Mouse (Mus musculus) heart, embryonic 12.5 days (tissue): ENCODE data around the gene Ccdc141. TPM values are rescaled to one million over a fixed set of nuclear protein-coding genes. Genes with fewer than 3 reads are reported as not detected.

Experiments
- ATAC-seq: fragments of 200-750 bp; cut with Nextera tagmentation; 2 replicates; pipeline ENCODE4 v1.8.0; 2017; ENCODE audit warnings: moderate TSS enrichment, moderate library complexity; ENCODE audit not compliant: insufficient number of reproducible peaks, low FRiP score
- H3K27ac ChIP-seq: fragments of 300-500 bp; sonication (generic); 2 replicates; pipeline ENCODE4 v1.5.1; 2016; ENCODE audit warnings: mild to moderate bottlenecking, moderate library complexity; ENCODE audit not compliant: poor library complexity, severe bottlenecking
- H3K27me3 ChIP-seq: fragments of 300-500 bp; sonication (generic); replicated peaks from 2 replicates; pipeline ENCODE4 v1.6.1; 2016; ENCODE audit warnings: mild to moderate bottlenecking, moderate library complexity
- H3K36me3 ChIP-seq: fragments of 300-500 bp; sonication (generic); 2 replicates; pipeline ENCODE4 v1.6.1; 2016; ENCODE audit warnings: mild to moderate bottlenecking, moderate library complexity
- H3K4me1 ChIP-seq: fragments of 300-500 bp; sonication (generic); replicated peaks from 2 replicates; pipeline ENCODE4 v1.6.1; 2016; ENCODE audit warnings: mild to moderate bottlenecking
- H3K4me2 ChIP-seq: fragments of 300-500 bp; sonication (generic); 2 replicates; pipeline ENCODE4 v1.6.1; 2016; ENCODE audit warnings: mild to moderate bottlenecking, moderate library complexity
- H3K4me3 ChIP-seq: fragments of 300-500 bp; sonication (generic); 2 replicates; pipeline ENCODE4 v1.5.1; 2016; ENCODE audit warnings: mild to moderate bottlenecking
- H3K9ac ChIP-seq: fragments of 300-500 bp; sonication (generic); 2 replicates; pipeline ENCODE4 v1.6.1; 2016; ENCODE audit warnings: mild to moderate bottlenecking, moderate library complexity
- H3K9me3 ChIP-seq: fragments of 300-500 bp; sonication (generic); replicated peaks from 2 replicates; pipeline ENCODE4 v1.6.1; 2016; ENCODE audit warnings: mild to moderate bottlenecking, moderate library complexity
- WGBS: fragments of 180-500 bp; shearing (Covaris S2); methylation state at CpG from one replicate; pipeline ENCODE4 v1.1.7; 2016; 5-methylcytosine and 5-hydroxymethylcytosine counted together
- polyA plus RNA-seq: library from polyadenylated mRNA; unstranded; fragments of >200 nt; fragmentation: Nextera tagmentation; extraction: Ambion mirVana; gene quantifications from 2 replicates; pipeline ENCODE4 v1.2.1, GENCODE M21; 2016

Gene Ccdc141
- polyA plus RNA-seq, 1 experiment from 2014 or later = 206 TPM

- H3K36me3 ChIP-seq = peaks cover 50% of the 10 kb centered on the region
- H3K9ac ChIP-seq = no peak overlapping the region
- no peak overlapping the region for H3K4me2 ChIP-seq
- H3K27me3 ChIP-seq = no peaks in the 10 kb centered on the region
- H3K27ac ChIP-seq = no peak overlapping the region
- WGBS = 74% methylated on average over 5 of the region's 5 CpGs
- no peaks in the 10 kb centered on the region for H3K9me3 ChIP-seq
- H3K4me1 ChIP-seq = peaks cover 9% of the 10 kb centered on the region; the same call in 1 of the 2 replicates
- ATAC-seq = no peak
- no peak overlapping the region for H3K4me3 ChIP-seq
Measured at GRCm38 (mm10) chr2:77073930-77074329, 96.5 kb downstream of the Ccdc141 start.

GRCm38 (mm10) chr2:77065294-77065693 is 105.1 kb downstream of the Ccdc141 start:
- no peaks in the 10 kb centered on the region for H3K9me3 ChIP-seq
- 47% methylated on average over 6 of the region's 6 CpGs for WGBS
- no peak overlapping the region for H3K4me3 ChIP-seq
- H3K9ac ChIP-seq = no peak overlapping the region
- no peak overlapping the region for H3K4me2 ChIP-seq
- H3K27me3 ChIP-seq = no peaks in the 10 kb centered on the region
- no peak for ATAC-seq
- H3K4me1 ChIP-seq = peaks cover 9% of the 10 kb centered on the region
- H3K27ac ChIP-seq = no peak overlapping the region
- peaks cover 42% of the 10 kb centered on the region for H3K36me3 ChIP-seq

GRCm38 (mm10) chr2:77061871-77062270 is 108.6 kb downstream of the Ccdc141 start:
- H3K9me3 ChIP-seq = no peaks in the 10 kb centered on the region
- WGBS = 50% methylated on average over 3 of the region's 3 CpGs
- no peaks in the 10 kb centered on the region for H3K27me3 ChIP-seq
- H3K36me3 ChIP-seq = peaks cover 37% of the 10 kb centered on the region
- no peak overlapping the region for H3K4me2 ChIP-seq
- no peak for ATAC-seq
- peaks cover 23% of the 10 kb centered on the region for H3K4me1 ChIP-seq
- H3K27ac ChIP-seq = no peak overlapping the region
- no peak overlapping the region for H3K9ac ChIP-seq
- H3K4me3 ChIP-seq = no peak overlapping the region

- no peaks in the 10 kb centered on the region for H3K27me3 ChIP-seq
- no peak overlapping the region for H3K4me3 ChIP-seq
- H3K27ac ChIP-seq = peak overlapping the region; percentile 8; the same call in 1 of the 2 replicates
- H3K4me2 ChIP-seq = no peak overlapping the region
- ATAC-seq = no peak
- 52% methylated on average over 8 of the region's 8 CpGs for WGBS
- H3K9ac ChIP-seq = no peak overlapping the region
- no peaks in the 10 kb centered on the region for H3K9me3 ChIP-seq
- peaks cover 43% of the 10 kb centered on the region for H3K36me3 ChIP-seq
- peaks cover 20% of the 10 kb centered on the region for H3K4me1 ChIP-seq
Measured at GRCm38 (mm10) chr2:77059596-77059995, 110.8 kb downstream of the Ccdc141 start.

GRCm38 (mm10) chr2:77056367-77056766 is 114.1 kb downstream of the Ccdc141 start:
- Histone ChIP-seq H3K4me2 (no peak overlapping the region), H3K27me3 (no peaks in the 10 kb centered on the region), H3K4me1 (peaks cover 20% of the 10 kb centered on the region), H3K9me3 (no peaks in the 10 kb centered on the region), H3K27ac (no peak overlapping the region), H3K9ac (no peak overlapping the region), H3K4me3 (no peak overlapping the region), H3K36me3 (peaks cover 67% of the 10 kb centered on the region)
- ATAC-seq = no peak
- WGBS = 76% methylated on average over 11 of the region's 11 CpGs

GRCm38 (mm10) chr2:77042912-77043311 is 127.5 kb downstream of the Ccdc141 start:
- Histone ChIP-seq H3K4me1 (peaks cover 11% of the 10 kb centered on the region; the same call in 1 of the 2 replicates), H3K9ac (no peak overlapping the region), H3K4me3 (no peak overlapping the region), H3K36me3 (peaks cover 61% of the 10 kb centered on the region), H3K4me2 (0 out of 2 replicates have a peak overlapping the region, but pooled peaks have one; percentile 16), H3K27me3 (no peaks in the 10 kb centered on the region), H3K27ac (peak overlapping the region; percentile 81), H3K9me3 (no peaks in the 10 kb centered on the region)
- ATAC-seq = peak; percentile 64; the same call in 1 of the 2 replicates
- 40% methylated on average over 3 of the region's 3 CpGs for WGBS

GRCm38 (mm10) chr2:77039683-77040082 is 130.8 kb downstream of the Ccdc141 start:
- ATAC-seq = no peak
- Histone ChIP-seq H3K4me3 (no peak overlapping the region), H3K27me3 (no peaks in the 10 kb centered on the region), H3K4me2 (no peak overlapping the region), H3K9me3 (no peaks in the 10 kb centered on the region), H3K27ac (no peak overlapping the region), H3K9ac (no peak overlapping the region), H3K36me3 (peaks cover 70% of the 10 kb centered on the region), H3K4me1 (peaks cover 11% of the 10 kb centered on the region; the same call in 1 of the 2 replicates)
- whole genome bisulfite sequencing = 93% methylated on average over 3 of the region's 3 CpGs

GRCm38 (mm10) chr2:77039281-77039680 is 131.2 kb downstream of the Ccdc141 start:
- Histone ChIP-seq H3K27me3 (no peaks in the 10 kb centered on the region), H3K36me3 (peaks cover 69% of the 10 kb centered on the region), H3K27ac (no peak overlapping the region), H3K4me3 (no peak overlapping the region), H3K9ac (no peak overlapping the region), H3K4me2 (no peak overlapping the region), H3K4me1 (peaks cover 14% of the 10 kb centered on the region; the same call in 1 of the 2 replicates), H3K9me3 (no peaks in the 10 kb centered on the region)
- WGBS = 85% methylated on average over 4 of the region's 4 CpGs
- ATAC-seq = no peak

- peaks cover 66% of the 10 kb centered on the region for H3K36me3 ChIP-seq
- peaks cover 14% of the 10 kb centered on the region for H3K4me1 ChIP-seq
- H3K27ac ChIP-seq = no peak overlapping the region; the same call in 1 of the 2 replicates
- H3K9ac ChIP-seq = no peak overlapping the region
- H3K4me2 ChIP-seq = no peak overlapping the region
- no peak for ATAC-seq
- no peaks in the 10 kb centered on the region for H3K27me3 ChIP-seq
- no peaks in the 10 kb centered on the region for H3K9me3 ChIP-seq
- H3K4me3 ChIP-seq = no peak overlapping the region
- 91% methylated on average over 10 of the region's 10 CpGs for WGBS
Measured at GRCm38 (mm10) chr2:77037211-77037610, 133.2 kb downstream of the Ccdc141 start.

- no peak; the same call in 1 of the 2 replicates for ATAC-seq
- WGBS = 60% methylated on average over 4 of the region's 4 CpGs
- Histone ChIP-seq H3K27ac (peak overlapping the region; percentile 81), H3K4me2 (no peak overlapping the region), H3K9me3 (no peaks in the 10 kb centered on the region), H3K36me3 (peaks cover 50% of the 10 kb centered on the region), H3K9ac (no peak overlapping the region), H3K4me1 (peaks cover 11% of the 10 kb centered on the region), H3K27me3 (no peaks in the 10 kb centered on the region), H3K4me3 (no peak overlapping the region)
Measured at GRCm38 (mm10) chr2:77034112-77034511, 136.3 kb downstream of the Ccdc141 start.

- no peaks in the 10 kb centered on the region for H3K27me3 ChIP-seq
- no peaks in the 10 kb centered on the region for H3K9me3 ChIP-seq
- H3K36me3 ChIP-seq = peaks cover 47% of the 10 kb centered on the region
- H3K9ac ChIP-seq = no peak overlapping the region
- H3K4me1 ChIP-seq = peaks cover 11% of the 10 kb centered on the region
- 63% methylated on average over 13 of the region's 13 CpGs for WGBS
- 0 out of 2 replicates have a peak, but pooled peaks have one; percentile 48 for ATAC-seq
- no peak overlapping the region for H3K4me2 ChIP-seq
- H3K27ac ChIP-seq = peak overlapping the region; percentile 81
- no peak overlapping the region for H3K4me3 ChIP-seq
Measured at GRCm38 (mm10) chr2:77033322-77034060, 136.9 kb downstream of the Ccdc141 start.
